Mouse (Mus musculus) effector memory CD4-positive, alpha-beta T cell, adult 5 months (primary cell): ENCODE measurements around the gene Zfp654. TPM values are rescaled to one million over a fixed set of nuclear protein-coding genes. Genes with fewer than 3 reads are reported as not detected.

Experiments
- polyA plus RNA-seq: library from polyadenylated mRNA; unstranded; fragments of 100-300 nt; shearing (Covaris generic); gene quantifications from one replicate; pipeline ENCODE4 v1.2.1, GENCODE M21; 2017

Zfp654 gene
- 32.2 TPM for polyA plus RNA-seq

DNA sequence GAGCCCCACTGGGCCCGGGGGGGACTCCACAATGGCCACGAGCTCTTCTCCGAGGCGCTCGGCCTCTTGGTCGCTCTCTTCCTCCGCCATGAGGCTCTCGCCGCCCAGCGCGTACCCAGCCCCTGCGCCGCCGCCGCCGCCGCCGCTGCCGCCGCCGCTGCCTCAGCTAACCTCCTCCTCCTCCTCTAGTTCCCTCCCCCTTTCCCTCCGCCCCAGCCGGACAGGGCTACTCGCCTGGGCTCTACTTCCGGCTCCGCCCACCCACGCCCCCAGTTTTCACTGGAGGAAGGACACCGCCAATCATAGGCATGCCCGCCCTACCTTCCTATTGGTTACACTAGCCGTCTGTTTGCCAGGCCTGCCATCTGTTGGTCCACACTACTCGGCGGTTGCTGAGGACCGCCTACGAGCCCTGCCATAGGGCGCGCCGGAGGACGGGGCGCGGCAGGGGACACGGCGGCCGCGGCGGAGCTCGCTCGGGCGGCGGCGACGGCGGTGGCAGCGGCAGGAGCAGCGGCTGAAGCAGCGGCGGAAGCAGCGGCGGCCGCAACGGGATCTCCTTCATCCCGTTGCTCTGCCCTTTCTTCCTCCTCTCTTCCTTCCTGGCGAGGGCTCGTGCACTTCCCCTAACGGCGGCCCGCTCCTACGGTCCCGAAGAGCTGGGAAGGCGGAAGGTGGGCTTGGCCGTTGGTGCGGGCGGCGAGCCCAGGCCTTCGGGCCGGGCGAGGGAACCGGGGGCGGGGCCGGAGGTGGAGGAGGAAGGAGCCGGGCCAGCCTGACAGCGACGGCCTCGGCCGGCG, at the start of gene Zfp654, which contains the start of gene Cggbp1:
TSS of gene Zfp654 (minus strand) at position 90 of the 800 bp plus-strand sequence.
TSS of gene Cggbp1 (plus strand) at position 434 of the 800 bp plus-strand sequence.

DNA sequence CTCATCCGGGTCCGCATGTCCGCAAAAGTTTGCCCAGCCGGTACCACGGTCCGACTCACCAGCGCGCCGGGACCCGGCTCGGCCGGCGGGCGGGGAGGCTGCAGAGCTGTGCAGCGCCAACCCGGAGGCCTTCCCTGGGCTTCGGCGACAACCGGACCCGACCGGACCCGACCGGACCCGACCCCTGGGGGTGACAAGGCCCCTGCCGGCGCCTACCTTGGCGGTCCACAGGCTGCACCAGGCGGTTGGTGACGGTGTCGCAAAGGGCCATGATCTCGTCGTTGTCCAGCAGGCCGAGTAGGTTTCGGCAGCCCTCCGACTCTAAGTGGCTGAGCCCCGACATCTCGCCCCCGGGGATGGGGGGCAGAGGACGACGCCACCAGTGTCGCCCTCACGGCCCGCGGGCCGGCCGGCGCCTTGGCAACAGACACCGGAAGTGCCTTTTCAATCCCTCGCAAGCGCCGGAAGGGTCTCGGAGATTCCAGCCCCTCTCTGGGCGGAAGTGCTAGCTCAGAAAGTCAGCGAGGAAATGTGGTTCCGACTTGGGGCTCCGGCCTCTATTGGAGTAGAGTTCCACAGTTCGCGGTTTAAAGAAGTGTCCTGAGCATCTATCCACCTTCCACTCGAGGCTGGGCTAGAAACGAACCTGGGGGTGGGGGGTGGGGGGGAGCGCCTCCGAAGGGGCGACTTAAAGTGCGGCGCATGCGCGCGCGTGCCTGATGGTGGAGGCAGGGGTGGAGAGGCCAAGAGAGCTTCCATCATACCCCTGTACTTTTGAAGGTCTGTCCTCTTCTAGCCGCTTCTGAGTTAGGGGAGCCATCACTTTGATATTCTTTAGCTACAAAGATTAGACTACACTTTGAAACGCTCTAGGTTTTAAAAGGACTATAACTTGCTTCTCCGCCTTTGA, 80.7 kb downstream of the Zfp654 start, which contains the start of gene 4930453N24Rik:
TSS of gene 4930453N24Rik (minus strand) at position 641 of the 910 bp plus-strand sequence.

Other genes starting within 250 kb of the Zfp654 start
- gene Csnka2ip, start 249.2 kb downstream of the Zfp654 start, polyA plus RNA-seq, result not detected
- 24.5 TPM for gene 4930453N24Rik, start 80.5 kb downstream of the Zfp654 start, polyA plus RNA-seq
- 154 TPM for gene Cggbp1, start 344 bp upstream of the Zfp654 start, polyA plus RNA-seq